Mouse (Mus musculus) liver, postnatal 0 days (tissue): ENCODE data around the gene Draxin. TPM values are rescaled to one million over a fixed set of nuclear protein-coding genes. Genes with fewer than 3 reads are reported as not detected.
A peak's percentile ranks its signal among the peaks of the same experiment; 100 is the strongest.

Experiments used
- ATAC-seq: fragments of 200-750 bp; cut with Nextera tagmentation; 2 replicates; pipeline ENCODE4 v1.8.0; 2017; ENCODE audit warnings: mild to moderate bottlenecking, moderate library complexity
- DNase-seq: peaks from one replicate; pipeline ENCODE4 v3.0.0-alpha.2; 2016
- H3K27ac ChIP-seq: fragments of 300-500 bp; sonication (generic); 2 replicates; pipeline ENCODE4 v1.5.1; 2014; ENCODE audit warnings: antibody characterized with exemption, moderate library complexity, mild to moderate bottlenecking, low read depth
- H3K27me3 ChIP-seq: fragments of 300-500 bp; sonication (generic); 2 replicates; pipeline ENCODE4 v1.6.1; 2014; ENCODE audit warnings: low read length, control low read depth, mixed read lengths; ENCODE audit not compliant: insufficient read depth
- H3K36me3 ChIP-seq: fragments of 300-500 bp; sonication (generic); replicated peaks from 2 replicates; pipeline ENCODE4 v1.6.1; 2014; ENCODE audit warnings: mild to moderate bottlenecking, control low read depth, low read length, moderate library complexity, mixed read lengths; ENCODE audit not compliant: insufficient read depth
- H3K4me1 ChIP-seq: fragments of 300-500 bp; sonication (generic); 2 replicates; pipeline ENCODE4 v1.6.1; 2014; ENCODE audit warnings: antibody characterized with exemption, mild to moderate bottlenecking, control low read depth; ENCODE audit not compliant: insufficient read depth
- H3K4me2 ChIP-seq: fragments of 300-500 bp; sonication (generic); 2 replicates; pipeline ENCODE4 v1.6.1; 2014; ENCODE audit warnings: low read depth, mild to moderate bottlenecking, low read length, moderate library complexity, mixed read lengths
- H3K4me3 ChIP-seq: fragments of 300-500 bp; sonication (generic); 2 replicates; pipeline ENCODE4 v1.5.1; 2014; ENCODE audit warnings: low read depth, low read length
- H3K9ac ChIP-seq: fragments of 300-500 bp; sonication (generic); replicated peaks from 2 replicates; pipeline ENCODE4 v1.6.1; 2014; ENCODE audit warnings: mild to moderate bottlenecking, moderate library complexity
- H3K9me3 ChIP-seq: fragments of 300-500 bp; sonication (generic); 2 replicates; pipeline ENCODE4 v1.6.1; 2016; ENCODE audit warnings: mild to moderate bottlenecking, control low read depth, low read length, mixed read lengths
- CTCF ChIP-seq: sonication (generic); IDR thresholded peaks from 2 replicates; pipeline ENCODE4 v1.5.1; 2016; ENCODE audit warnings: antibody characterized with exemption, low read depth
- EP300 ChIP-seq: IDR thresholded peaks from 2 replicates; pipeline ENCODE4 v1.6.1; 2016; ENCODE audit warnings: antibody characterized with exemption, low read depth, mild to moderate bottlenecking
- WGBS: fragments of 180-500 bp; shearing (Covaris S2); extraction: QIAGEN DNeasy Blood & Tissue Kit; methylation state at CpG from one replicate; pipeline ENCODE4 v1.1.7; 2014; ENCODE audit not compliant: insufficient replicate concordance; 5-methylcytosine and 5-hydroxymethylcytosine counted together
- polyA plus RNA-seq: library from polyadenylated mRNA; unstranded; fragments of >200 nt; fragmentation: Nextera tagmentation; extraction: Ambion mirVana; gene quantifications from 2 replicates; pipeline ENCODE4 v1.2.1, GENCODE M21; 2015

The Draxin gene
- polyA plus RNA-seq, 1 experiment from 2014 or later = 0.04 TPM

DNA sequence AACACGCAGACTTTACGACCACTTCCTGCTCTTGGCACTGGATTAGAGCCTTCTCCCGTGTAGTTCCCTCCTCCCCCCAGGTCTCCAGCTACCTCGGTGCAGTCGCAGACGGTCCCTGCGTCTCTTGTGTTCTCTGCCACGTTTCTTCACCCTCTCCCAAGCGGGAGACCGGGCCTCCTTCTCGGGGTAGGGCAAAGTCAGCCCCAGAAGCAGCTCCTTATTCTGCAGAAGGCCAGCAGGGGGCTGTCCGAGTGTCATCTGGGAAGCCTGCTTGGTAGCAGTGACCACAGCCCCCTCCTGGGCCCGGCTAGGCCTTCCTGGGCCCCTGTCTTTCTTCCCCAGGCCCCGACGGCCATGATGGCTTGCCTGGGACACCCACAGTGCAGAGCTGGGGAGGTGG, 15.0 kb downstream of the Draxin start:
- DNase-seq (peak; percentile 38), ATAC-seq (no peak)
- Histone ChIP-seq H3K4me3 (no peak overlapping the region), H3K27ac (no peak overlapping the region), H3K9me3 (0 out of 2 replicates have a peak, but pooled peaks cover 2% of the 10 kb centered on the region), H3K27me3 (peaks cover 12% of the 10 kb centered on the region; the same call in 1 of the 2 replicates), H3K4me1 (0 out of 2 replicates have a peak, but pooled peaks cover 3% of the 10 kb centered on the region), H3K9ac (no peak overlapping the region), H3K36me3 (no peaks in the 10 kb centered on the region), H3K4me2 (no peak overlapping the region)
- 6% methylated on average over 15 of the region's 15 CpGs for WGBS
- peak; percentile 56 for TF ChIP-seq CTCF
- no peak for TF ChIP-seq EP300

DNA sequence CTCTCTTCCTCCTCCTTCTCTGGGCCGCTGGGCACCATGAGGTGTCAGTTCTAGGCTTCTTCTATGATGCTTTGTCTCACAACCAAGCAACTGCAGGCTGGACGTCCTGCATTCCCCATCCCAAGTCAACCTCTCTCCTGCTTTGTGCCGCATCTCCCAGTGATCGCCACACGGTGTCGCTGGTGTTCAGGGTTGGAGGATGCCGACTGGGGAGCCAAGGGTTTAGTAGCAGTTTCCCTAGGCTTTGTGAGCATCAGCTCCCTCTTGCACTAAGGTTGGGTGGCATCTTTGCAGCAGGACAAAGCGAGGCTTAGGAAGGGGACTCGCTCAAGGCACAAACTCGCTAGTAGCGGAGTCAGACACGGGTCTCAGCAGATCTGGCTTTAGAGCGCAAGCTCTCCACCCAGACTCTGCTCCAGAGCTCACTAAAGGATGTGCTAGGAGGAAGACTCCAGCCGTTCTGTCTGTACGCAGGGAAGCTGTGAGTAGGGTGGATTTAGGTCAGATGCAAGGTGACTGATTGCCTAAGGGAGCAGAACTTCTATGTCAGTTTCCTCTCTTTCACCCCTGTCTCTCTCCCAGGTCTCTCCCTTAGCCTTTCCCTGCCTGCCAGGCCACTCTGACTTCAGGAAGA, 15.6 kb downstream of the Draxin start:
- H3K36me3 ChIP-seq = no peaks in the 10 kb centered on the region
- no peak overlapping the region for H3K4me2 ChIP-seq
- H3K27ac ChIP-seq = no peak overlapping the region
- H3K27me3 ChIP-seq = peaks cover 12% of the 10 kb centered on the region; the same call in 1 of the 2 replicates
- H3K9me3 ChIP-seq = 0 out of 2 replicates have a peak, but pooled peaks cover 2% of the 10 kb centered on the region
- 7% methylated on average over 15 of the region's 15 CpGs for WGBS
- peak; percentile 63 for ATAC-seq
- DNase-seq = peak; percentile 88
- H3K4me1 ChIP-seq = 0 out of 2 replicates have a peak, but pooled peaks cover 3% of the 10 kb centered on the region
- TF ChIP-seq EP300 = no peak
- TF ChIP-seq CTCF = peak; percentile 99
- no peak overlapping the region for H3K9ac ChIP-seq
- H3K4me3 ChIP-seq = no peak overlapping the region

DNA sequence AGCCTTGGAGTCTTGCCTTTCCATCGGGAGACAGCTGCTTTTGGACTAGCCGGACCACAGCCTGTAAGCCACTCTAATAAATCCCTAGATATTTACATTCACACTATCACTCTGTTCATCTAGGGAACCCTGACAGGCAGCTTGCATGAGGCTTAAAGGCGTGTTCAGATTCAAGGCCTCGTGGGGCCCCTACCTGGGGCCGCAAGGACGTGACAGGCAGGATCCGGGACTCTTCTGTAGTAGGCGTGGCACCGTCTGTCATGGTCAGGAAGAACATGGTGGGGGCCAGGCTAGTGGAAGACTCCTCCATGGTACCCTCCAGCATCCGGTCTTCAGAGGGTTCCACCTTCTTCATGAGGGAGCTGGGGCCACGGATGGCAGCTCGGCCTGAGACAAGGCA, 18.0 kb downstream of the Draxin start:
- 72% methylated on average over 12 of the region's 12 CpGs for WGBS
- no peak for TF ChIP-seq CTCF
- no peak for TF ChIP-seq EP300

DNA sequence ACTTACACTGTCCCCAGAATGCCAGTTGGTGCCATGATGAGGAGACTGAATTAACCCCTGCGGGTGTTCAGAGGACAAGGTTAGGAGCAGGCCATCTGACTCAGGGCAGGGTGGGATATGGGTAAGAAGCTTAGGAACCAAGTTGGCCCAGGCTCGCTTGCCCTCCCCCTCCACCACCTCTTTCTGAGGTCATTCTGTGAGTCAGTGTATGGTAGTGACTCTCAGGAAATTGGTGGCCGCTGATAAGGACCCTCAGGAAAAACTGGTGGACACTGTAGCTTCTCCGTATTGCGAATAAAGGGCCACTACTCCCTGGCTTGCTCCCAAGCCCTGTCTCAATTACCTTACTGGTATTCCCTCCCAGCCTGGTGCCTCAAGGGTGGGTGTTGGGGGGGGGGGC, 21.3 kb downstream of the Draxin start:
- Histone ChIP-seq H3K27ac (no peak overlapping the region), H3K36me3 (no peaks in the 10 kb centered on the region), H3K4me1 (no peaks in the 10 kb centered on the region), H3K9ac (no peak overlapping the region), H3K9me3 (no peaks in the 10 kb centered on the region), H3K27me3 (0 out of 2 replicates have a peak, but pooled peaks cover 2% of the 10 kb centered on the region), H3K4me2 (no peak overlapping the region), H3K4me3 (no peak overlapping the region)
- no peak for DNase-seq
- WGBS = 28% methylated on average over 5 of the region's 5 CpGs
- peak; percentile 57 for ATAC-seq
- TF ChIP-seq EP300 = no peak
- TF ChIP-seq CTCF = no peak

More for the DNA sequence above, 18.0 kb downstream of the Draxin start:
- DNase-seq = no peak
- Histone ChIP-seq H3K9ac (no peak overlapping the region), H3K27ac (no peak overlapping the region), H3K27me3 (peaks cover 12% of the 10 kb centered on the region; the same call in 1 of the 2 replicates), H3K9me3 (0 out of 2 replicates have a peak, but pooled peaks cover 2% of the 10 kb centered on the region), H3K4me2 (no peak overlapping the region), H3K4me1 (0 out of 2 replicates have a peak, but pooled peaks cover 3% of the 10 kb centered on the region), H3K36me3 (no peaks in the 10 kb centered on the region), H3K4me3 (no peak overlapping the region)
- no peak for ATAC-seq

DNA sequence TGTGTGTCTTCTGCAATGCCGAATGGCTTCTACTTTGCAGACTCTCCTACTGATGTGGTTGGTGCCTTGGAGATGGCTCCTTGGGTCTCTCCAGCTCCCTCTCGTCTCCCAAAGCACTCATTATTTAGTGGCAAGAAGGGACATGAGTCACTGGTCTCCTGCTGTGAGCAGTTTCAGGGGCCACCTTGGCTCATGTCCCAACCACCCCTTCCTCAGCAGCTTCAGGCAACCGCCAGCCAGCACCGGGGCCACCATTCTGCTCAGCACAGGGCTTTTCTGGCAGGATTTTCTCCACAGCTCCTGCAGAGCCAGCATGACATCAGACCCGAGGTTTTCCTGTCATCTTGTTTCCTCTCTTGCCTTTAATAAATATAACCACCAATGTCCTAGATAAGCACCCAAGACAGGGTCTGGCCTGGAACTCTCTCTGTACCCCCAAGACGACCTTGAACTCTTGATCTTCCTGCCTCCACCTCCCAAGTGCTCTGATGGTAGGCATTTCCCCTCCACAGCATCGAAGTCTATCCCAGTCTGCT, 21.9 kb downstream of the Draxin start:
- Histone ChIP-seq H3K4me2 (no peak overlapping the region), H3K36me3 (no peaks in the 10 kb centered on the region), H3K27ac (0 out of 2 replicates have a peak overlapping the region, but pooled peaks have one; percentile 16), H3K4me3 (no peak overlapping the region), H3K4me1 (no peaks in the 10 kb centered on the region), H3K9ac (no peak overlapping the region), H3K9me3 (no peaks in the 10 kb centered on the region), H3K27me3 (no peaks in the 10 kb centered on the region)
- ATAC-seq (peak; percentile 41), DNase-seq (no peak)
- TF ChIP-seq CTCF (no peak), EP300 (no peak)
- 31% methylated on average over 7 of the region's 7 CpGs for WGBS

DNA sequence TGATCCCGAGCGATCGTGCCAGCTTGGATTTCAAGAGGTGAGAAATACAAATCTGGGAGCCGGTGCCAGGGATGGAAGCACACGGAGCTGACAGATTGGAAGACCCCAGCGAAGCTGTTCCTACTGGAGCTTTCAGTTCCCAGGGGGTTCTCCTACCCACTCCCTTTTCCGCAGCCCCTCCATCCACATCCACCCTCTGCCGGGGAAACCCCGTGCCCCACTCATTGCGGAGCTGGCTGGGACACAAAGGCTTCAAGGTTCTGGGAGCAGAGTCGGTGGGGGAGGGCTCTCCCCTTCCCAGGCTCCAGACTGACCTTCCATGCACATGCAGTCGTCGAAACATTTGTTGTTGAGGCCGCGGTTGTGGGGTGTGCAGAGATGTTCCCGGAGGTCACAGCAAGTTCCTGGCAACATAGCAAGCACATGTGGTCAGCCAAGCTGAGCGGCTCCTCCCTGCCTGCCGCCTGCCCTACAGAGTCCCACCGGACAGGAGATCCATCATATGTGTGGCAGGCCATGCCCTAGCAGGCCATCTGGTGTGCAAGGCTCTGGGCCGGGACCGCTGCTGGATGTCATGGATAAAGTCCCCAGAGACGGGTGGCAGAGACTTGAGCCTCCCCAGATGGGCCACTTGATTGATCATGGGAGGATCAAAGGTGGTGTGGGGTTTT, 22.7 kb downstream of the Draxin start:
- H3K9me3 ChIP-seq = no peaks in the 10 kb centered on the region
- no peak for TF ChIP-seq EP300
- TF ChIP-seq CTCF = no peak
- WGBS = 53% methylated on average over 22 of the region's 22 CpGs
- no peak overlapping the region for H3K4me3 ChIP-seq
- no peaks in the 10 kb centered on the region for H3K4me1 ChIP-seq
- no peak overlapping the region for H3K9ac ChIP-seq
- no peak for ATAC-seq
- no peaks in the 10 kb centered on the region for H3K36me3 ChIP-seq
- H3K27ac ChIP-seq = no peak overlapping the region
- no peak overlapping the region for H3K4me2 ChIP-seq
- DNase-seq = no peak
- H3K27me3 ChIP-seq = no peaks in the 10 kb centered on the region
